Mouse (Mus musculus): ENCODE results near the gene Cyp2ab1.

Cyp2ab1 gene

GRCm38 (mm10) chr16:20272994-20273393 lies 52.2 kb downstream of the Cyp2ab1 start:
- no peak for DNase-seq (ENCODE audit: low read depth in 1 of 2, low spot score in 2 of 2)

GRCm38 (mm10) chr16:20271339-20271738 lies 53.9 kb downstream of the Cyp2ab1 start:
- no peak for DNase-seq (ENCODE audit: low read depth in 1 of 2, low spot score in 2 of 2)

GRCm38 (mm10) chr16:20265089-20265488 lies 60.1 kb downstream of the Cyp2ab1 start:
- no peak for DNase-seq (ENCODE audit: low read depth in 1 of 2, low spot score in 2 of 2)

Measured in monocyte, adult 2 months (primary cell).